Mouse (Mus musculus): Measurements from ENCODE around the gene Nucks1. TPM values are rescaled to one million over a fixed set of nuclear protein-coding genes. Genes with fewer than 3 reads are reported as not detected.

The Nucks1 gene
- total RNA-seq, 2 experiments from 2014 or later = 148 to 152 TPM

GRCm38 (mm10) chr1:131962606-131963084, 52.3 kb downstream of the Nucks1 start, which contains the start of gene Slc45a3:
Gene Slc45a3 (plus strand): TSS chr1:131962967.
- intact Hi-C loops (cut with DNase I) = no loop called here
- no peak for DNase-seq (ENCODE audit: low spot score in 2 of 2)

- intact Hi-C loops (cut with DNase I) = no loop called here
Measured at GRCm38 (mm10) chr1:131963085-131963951, 53.0 kb downstream of the Nucks1 start.

GRCm38 (mm10) chr1:131964100-131964499, 53.8 kb downstream of the Nucks1 start:
- no peak for DNase-seq (ENCODE audit: low spot score in 2 of 2)
- intact Hi-C loops (cut with DNase I) = no loop called here

More at GRCm38 (mm10) chr1:131963085-131963951, 53.0 kb downstream of the Nucks1 start:
- DNase-seq (ENCODE audit: low spot score in 2 of 2) = no peak

GRCm38 (mm10) chr1:131964580-131964979, 54.2 kb downstream of the Nucks1 start:
- no peak for DNase-seq (ENCODE audit: low spot score in 2 of 2)
- intact Hi-C loops (cut with DNase I) = no loop called here

- intact Hi-C loops (cut with DNase I) = no loop called here
- DNase-seq (ENCODE audit: low spot score in 2 of 2) = no peak
Measured at GRCm38 (mm10) chr1:131965818-131966217, 55.5 kb downstream of the Nucks1 start.

- intact Hi-C loops (cut with DNase I) = no loop called here
- DNase-seq (ENCODE audit: low spot score in 2 of 2) = no peak
Measured at GRCm38 (mm10) chr1:131967336-131967735, 57.0 kb downstream of the Nucks1 start.

- intact Hi-C loops (cut with DNase I) = no loop called here
- no peak for DNase-seq (ENCODE audit: low spot score in 2 of 2)
Measured at GRCm38 (mm10) chr1:131968556-131968955, 58.2 kb downstream of the Nucks1 start.

GRCm38 (mm10) chr1:131968983-131969382, 58.6 kb downstream of the Nucks1 start:
- intact Hi-C loops (cut with DNase I) = no loop called here
- DNase-seq (ENCODE audit: low spot score in 2 of 2) = no peak

- no peak for DNase-seq (ENCODE audit: low spot score in 2 of 2)
Measured at GRCm38 (mm10) chr1:131969825-131970224, 59.5 kb downstream of the Nucks1 start.

GRCm38 (mm10) chr1:131970322-131970660, 60.0 kb downstream of the Nucks1 start:
- intact Hi-C loops (cut with DNase I) = no loop called here
- DNase-seq (ENCODE audit: low spot score in 2 of 2) = no peak

More at GRCm38 (mm10) chr1:131969825-131970224, 59.5 kb downstream of the Nucks1 start:
- intact Hi-C loops (cut with DNase I) = no loop called here

- DNase-seq (ENCODE audit: low spot score in 2 of 2) = no peak
- intact Hi-C loops (cut with DNase I) = no loop called here
Measured at GRCm38 (mm10) chr1:131970661-131971520, 60.6 kb downstream of the Nucks1 start.

GRCm38 (mm10) chr1:131971771-131972497, 61.6 kb downstream of the Nucks1 start:
- no peak for DNase-seq (ENCODE audit: low spot score in 2 of 2)
- intact Hi-C loops (cut with DNase I) = no loop called here

GRCm38 (mm10) chr1:131972498-131973334, 62.4 kb downstream of the Nucks1 start:
- no peak for DNase-seq (ENCODE audit: low spot score in 2 of 2)
- intact Hi-C loops (cut with DNase I) = no loop called here

GRCm38 (mm10) chr1:131973991-131974390, 63.7 kb downstream of the Nucks1 start:
- DNase-seq (ENCODE audit: low spot score in 2 of 2) = no peak
- intact Hi-C loops (cut with DNase I) = no loop called here

- DNase-seq (ENCODE audit: low spot score in 2 of 2) = no peak
- intact Hi-C loops (cut with DNase I) = no loop called here
Measured at GRCm38 (mm10) chr1:131976886-131977285, 66.6 kb downstream of the Nucks1 start.

- no peak for DNase-seq (ENCODE audit: low spot score in 2 of 2)
- intact Hi-C loops (cut with DNase I) = loop anchor here (2.0 kb wide), 1 partner anchor 272 kb away; no protein-coding TSS in a partner anchor
Measured at GRCm38 (mm10) chr1:131980471-131980870, 70.1 kb downstream of the Nucks1 start.

- peak; percentile 71 to 74 for DNase-seq (ENCODE audit: low spot score in 2 of 2)
- intact Hi-C loops (cut with DNase I) = loop anchor here (1.0 to 2.0 kb wide), 3 partner anchors 44 to 273 kb away; no protein-coding TSS in a partner anchor
Measured at GRCm38 (mm10) chr1:131981378-131982013, 71.2 kb downstream of the Nucks1 start.

GRCm38 (mm10) chr1:131982907-131983306, 72.6 kb downstream of the Nucks1 start:
- intact Hi-C loops (cut with DNase I) = loop anchor here (1.0 to 2.0 kb wide), 2 partner anchors 64 to 133 kb away; no protein-coding TSS in a partner anchor
- peak; percentile 75 to 82 for DNase-seq (ENCODE audit: low spot score in 2 of 2)

Data from left cerebral cortex, postnatal 25 days (tissue).